Mouse (Mus musculus) lung, postnatal 14 days (tissue): ENCODE data around the gene Scgb1b30.
"Not testable (repeated sequence)": the region's sequence is repeated elsewhere in the genome, so short reads cannot be mapped to it uniquely, and the experiment has no call there.

Experiments
- DNase-seq: peaks from one replicate; pipeline ENCODE4 v3.0.0; 2021

Gene Scgb1b30

GRCm38 (mm10) chr7:34094911-34095481, at the start of gene Scgb1b30:
Gene Scgb1b30 (plus strand): TSS chr7:34095431.
- no peak for DNase-seq

- not testable (repeated sequence) for DNase-seq
Measured at GRCm38 (mm10) chr7:34068132-34068531, 27.1 kb upstream of the Scgb1b30 start.

- no peak for DNase-seq
Measured at GRCm38 (mm10) chr7:34100002-34100401, 4.8 kb downstream of the Scgb1b30 start.

GRCm38 (mm10) chr7:34101276-34101675, 6.0 kb downstream of the Scgb1b30 start:
- DNase-seq: no peak

- DNase-seq: no peak
Measured at GRCm38 (mm10) chr7:34109190-34109589, 14.0 kb downstream of the Scgb1b30 start.

GRCm38 (mm10) chr7:34116601-34117000, 21.4 kb downstream of the Scgb1b30 start:
- DNase-seq: no peak

GRCm38 (mm10) chr7:34120636-34121035, 25.4 kb downstream of the Scgb1b30 start:
- DNase-seq: not testable (repeated sequence)

- DNase-seq: no peak
Measured at GRCm38 (mm10) chr7:34122987-34123720, 27.9 kb downstream of the Scgb1b30 start.

GRCm38 (mm10) chr7:34125346-34125745, 30.1 kb downstream of the Scgb1b30 start:
- no peak for DNase-seq

- DNase-seq: no peak
Measured at GRCm38 (mm10) chr7:34126291-34126690, 31.1 kb downstream of the Scgb1b30 start.

GRCm38 (mm10) chr7:34131118-34131517, 35.9 kb downstream of the Scgb1b30 start:
- no peak for DNase-seq

- no peak for DNase-seq
Measured at GRCm38 (mm10) chr7:34131959-34132354, 36.7 kb downstream of the Scgb1b30 start.

- DNase-seq: peak; percentile 32
Measured at GRCm38 (mm10) chr7:34132355-34133079, 37.3 kb downstream of the Scgb1b30 start.

- DNase-seq: peak; percentile 89
Measured at GRCm38 (mm10) chr7:34133117-34133762, 38.0 kb downstream of the Scgb1b30 start, which contains the start of gene Wtip. Gene Wtip (minus strand): TSS chr7:34133268.

- no peak for DNase-seq
Measured at GRCm38 (mm10) chr7:34134336-34134735, 39.1 kb downstream of the Scgb1b30 start.

- DNase-seq: no peak
Measured at GRCm38 (mm10) chr7:34139493-34139892, 44.3 kb downstream of the Scgb1b30 start.

- DNase-seq: no peak
Measured at GRCm38 (mm10) chr7:34141123-34141522, 45.9 kb downstream of the Scgb1b30 start.

GRCm38 (mm10) chr7:34147193-34147592, 52.0 kb downstream of the Scgb1b30 start:
- no peak for DNase-seq
